Mouse (Mus musculus) limb, embryonic 11.5 days (tissue): ENCODE data around the gene Nol6. TPM values are rescaled to one million over a fixed set of nuclear protein-coding genes. Genes with fewer than 3 reads are reported as not detected.

Experiments
- ATAC-seq: fragments of 200-750 bp; cut with Nextera tagmentation; 2 replicates; pipeline ENCODE4 v1.8.0; 2017; ENCODE audit warnings: low read depth; ENCODE audit not compliant: insufficient number of reproducible peaks, low FRiP score, low TSS enrichment
- DNase-seq: peaks from one replicate; pipeline ENCODE4 v3.0.0-alpha.2; 2015; ENCODE audit warnings: low spot score
- H3K27ac ChIP-seq: fragments of 300-500 bp; sonication (generic); replicated peaks from 2 replicates; pipeline ENCODE4 v1.5.1; 2014; ENCODE audit warnings: low read depth, mild to moderate bottlenecking, low read length
- H3K27me3 ChIP-seq: fragments of 300-500 bp; sonication (generic); 2 replicates; pipeline ENCODE4 v1.6.1; 2014; ENCODE audit warnings: mild to moderate bottlenecking, low read length, mixed read lengths; ENCODE audit not compliant: control insufficient read depth, insufficient read depth
- H3K36me3 ChIP-seq: fragments of 300-500 bp; sonication (generic); 2 replicates; pipeline ENCODE4 v1.6.1; 2014; ENCODE audit warnings: mild to moderate bottlenecking, low read length, moderate library complexity, mixed read lengths; ENCODE audit not compliant: control insufficient read depth, insufficient read depth
- H3K4me1 ChIP-seq: fragments of 300-500 bp; sonication (generic); 2 replicates; pipeline ENCODE4 v1.6.1; 2014; ENCODE audit warnings: low read length, mixed read lengths; ENCODE audit not compliant: control insufficient read depth, insufficient read depth
- H3K4me2 ChIP-seq: fragments of 300-500 bp; sonication (generic); 2 replicates; pipeline ENCODE4 v1.6.1; 2014; ENCODE audit warnings: low read depth, mild to moderate bottlenecking, moderate library complexity; ENCODE audit not compliant: severe bottlenecking
- H3K4me3 ChIP-seq: fragments of 300-500 bp; sonication (generic); 2 replicates; pipeline ENCODE4 v1.5.1; 2014; ENCODE audit warnings: low read depth, low read length
- H3K9ac ChIP-seq: fragments of 300-500 bp; sonication (generic); 2 replicates; pipeline ENCODE4 v1.6.1; 2014; ENCODE audit warnings: mild to moderate bottlenecking, low read length
- H3K9me3 ChIP-seq: fragments of 300-500 bp; sonication (generic); 2 replicates; pipeline ENCODE4 v1.6.1; 2016; ENCODE audit warnings: low read length; ENCODE audit not compliant: control insufficient read depth
- WGBS: fragments of 180-500 bp; shearing (Covaris S2); extraction: QIAGEN DNeasy Blood & Tissue Kit; methylation state at CpG from one replicate; pipeline ENCODE4 v1.1.7; 2014; 5-methylcytosine and 5-hydroxymethylcytosine counted together
- polyA plus RNA-seq: library from polyadenylated mRNA; unstranded; fragments of >200 nt; fragmentation: Nextera tagmentation; extraction: Ambion mirVana; gene quantifications from 2 replicates; pipeline ENCODE4 v1.2.1, GENCODE M21; 2014

Gene Nol6
- polyA plus RNA-seq, 1 experiment from 2014 or later, result 27.1 TPM

- Histone ChIP-seq H3K4me3 (no peak overlapping the region), H3K4me1 (no peaks in the 10 kb centered on the region; the same call in 1 of the 2 replicates), H3K9me3 (no peaks in the 10 kb centered on the region), H3K36me3 (peaks cover 5% of the 10 kb centered on the region), H3K27ac (no peak overlapping the region), H3K27me3 (no peaks in the 10 kb centered on the region), H3K4me2 (no peak overlapping the region), H3K9ac (no peak overlapping the region)
- WGBS, result 75% methylated on average over 6 of the region's 6 CpGs
- DNase-seq (no peak), ATAC-seq (no peak)
Measured at GRCm38 (mm10) chr4:41133529-41134291, 9.5 kb upstream of the Nol6 start.

- no peaks in the 10 kb centered on the region; the same call in 1 of the 2 replicates for H3K4me1 ChIP-seq
- H3K27ac ChIP-seq, result no peak overlapping the region
- no peaks in the 10 kb centered on the region for H3K36me3 ChIP-seq
- WGBS, result 79% methylated on average over 6 of the region's 6 CpGs
- no peak overlapping the region for H3K4me3 ChIP-seq
- H3K9me3 ChIP-seq, result no peaks in the 10 kb centered on the region
- ATAC-seq (no peak), DNase-seq (no peak)
- no peak overlapping the region for H3K4me2 ChIP-seq
- H3K27me3 ChIP-seq, result no peaks in the 10 kb centered on the region
- H3K9ac ChIP-seq, result no peak overlapping the region
Measured at GRCm38 (mm10) chr4:41132471-41132870, 8.2 kb upstream of the Nol6 start.

GRCm38 (mm10) chr4:41129836-41130235, 5.6 kb upstream of the Nol6 start:
- DNase-seq, result no peak
- WGBS, result 91% methylated on average over 3 of the region's 3 CpGs
- Histone ChIP-seq H3K9me3 (no peaks in the 10 kb centered on the region), H3K27ac (no peak overlapping the region), H3K4me1 (no peaks in the 10 kb centered on the region), H3K27me3 (no peaks in the 10 kb centered on the region), H3K9ac (no peak overlapping the region), H3K4me3 (no peak overlapping the region), H3K36me3 (no peaks in the 10 kb centered on the region), H3K4me2 (no peak overlapping the region)
- no peak for ATAC-seq

DNA sequence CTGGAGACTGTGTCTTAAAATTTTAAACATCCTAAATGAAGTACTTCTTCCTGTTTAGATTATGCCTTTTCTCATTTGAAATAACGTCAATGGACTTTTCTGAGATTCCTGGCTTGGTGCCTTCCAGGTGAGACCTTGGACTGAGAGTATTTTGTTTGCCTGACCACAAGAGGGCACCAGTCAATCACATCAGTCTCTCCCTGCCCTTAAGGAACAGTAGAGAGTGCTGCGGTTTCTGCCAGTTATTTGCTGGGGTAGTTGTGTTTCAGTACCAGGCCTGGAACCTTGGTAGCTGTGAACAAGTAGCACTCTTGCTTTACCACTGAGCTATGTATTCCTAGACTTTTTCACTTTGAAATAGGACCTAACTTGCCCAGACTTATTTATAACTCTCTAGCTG, 5.2 kb upstream of the Nol6 start:
- DNase-seq (peak; percentile 69), ATAC-seq (no peak)
- Histone ChIP-seq H3K36me3 (no peaks in the 10 kb centered on the region), H3K27me3 (no peaks in the 10 kb centered on the region), H3K4me1 (no peaks in the 10 kb centered on the region), H3K27ac (no peak overlapping the region), H3K9me3 (no peaks in the 10 kb centered on the region), H3K4me3 (no peak overlapping the region), H3K4me2 (no peak overlapping the region), H3K9ac (no peak overlapping the region)
- 6% methylated on average over 2 of the region's 2 CpGs for WGBS

DNA sequence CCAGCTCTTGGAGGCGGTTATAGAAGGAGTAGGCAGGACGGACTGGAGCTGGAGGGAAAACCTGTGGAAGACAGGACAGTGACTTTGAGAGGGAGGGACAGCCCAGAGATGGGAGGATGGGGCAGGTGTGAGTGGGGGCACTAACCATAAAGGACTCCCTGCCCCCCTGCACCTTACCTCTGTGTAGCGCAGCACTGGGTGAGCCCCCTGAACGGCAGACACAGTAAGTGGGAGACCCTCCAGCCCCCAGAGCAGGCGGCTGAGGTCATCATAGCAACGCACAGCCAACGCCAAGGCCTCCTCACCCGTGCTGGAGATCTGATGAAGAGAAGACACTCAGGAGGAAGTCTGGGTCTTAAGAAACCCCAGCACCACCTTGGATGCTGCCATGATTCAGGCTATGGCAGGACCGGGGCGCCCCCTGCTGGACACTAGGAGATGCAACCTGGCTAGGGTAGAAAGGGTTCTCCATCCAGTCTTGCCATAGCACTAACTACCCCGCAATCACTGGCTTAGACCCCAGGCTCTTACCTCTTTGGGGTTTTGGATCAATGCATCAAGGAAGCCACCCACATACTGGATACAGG, 5.5 kb downstream of the Nol6 start:
- no peak overlapping the region for H3K27ac ChIP-seq
- 79% methylated on average over 11 of the region's 11 CpGs for WGBS
- no peaks in the 10 kb centered on the region for H3K9me3 ChIP-seq
- H3K4me1 ChIP-seq, result peaks cover 3% of the 10 kb centered on the region; the same call in 1 of the 2 replicates
- H3K9ac ChIP-seq, result no peak overlapping the region
- H3K4me3 ChIP-seq, result no peak overlapping the region
- peak; percentile 13; the same call in 1 of the 2 replicates for ATAC-seq
- H3K4me2 ChIP-seq, result no peak overlapping the region
- H3K36me3 ChIP-seq, result peaks cover 46% of the 10 kb centered on the region
- no peaks in the 10 kb centered on the region for H3K27me3 ChIP-seq
- DNase-seq, result peak; percentile 76

DNA sequence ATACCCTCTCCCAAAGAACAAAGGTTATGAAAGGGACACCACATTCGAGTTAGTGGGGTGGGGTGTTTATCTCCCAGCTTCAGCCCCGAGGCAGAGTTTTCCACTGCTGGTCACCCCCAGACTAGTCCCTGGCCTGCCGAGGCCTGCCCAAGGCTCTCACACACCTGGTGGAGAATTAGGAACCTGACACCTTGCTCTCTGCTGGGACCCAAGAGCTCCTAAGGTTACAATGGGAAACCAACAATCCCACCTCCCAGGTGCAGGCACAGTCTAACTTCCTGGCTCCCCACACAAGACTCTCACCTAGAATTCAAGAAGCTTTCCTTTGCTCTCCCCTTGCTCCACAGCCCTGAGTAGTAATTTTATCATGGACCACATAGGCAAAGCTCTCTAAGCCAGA, 7.4 kb downstream of the Nol6 start:
- WGBS, result 70% methylated on average over 3 of the region's 3 CpGs

DNA sequence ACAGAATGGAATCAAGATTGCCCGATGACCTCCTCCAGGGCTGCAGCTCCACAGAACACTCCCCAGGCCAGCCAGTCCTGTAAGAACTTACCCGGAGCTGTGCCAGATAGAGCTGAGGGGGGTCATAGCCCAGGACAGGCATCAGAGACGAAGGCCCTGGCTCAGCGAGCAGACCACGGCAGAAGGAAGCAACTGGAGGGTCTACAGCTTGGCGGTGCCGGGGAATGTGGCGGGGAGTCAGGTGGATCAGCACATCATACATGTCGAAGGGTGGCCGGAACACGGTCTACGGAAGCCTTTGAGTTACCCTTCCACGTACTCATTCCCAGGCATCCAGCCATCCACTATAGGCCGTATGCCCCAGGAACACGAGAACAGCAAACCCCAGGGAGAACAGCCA, 8.5 kb downstream of the Nol6 start:
- Histone ChIP-seq H3K4me2 (no peak overlapping the region), H3K27me3 (no peaks in the 10 kb centered on the region), H3K4me1 (no peaks in the 10 kb centered on the region), H3K27ac (no peak overlapping the region), H3K9me3 (no peaks in the 10 kb centered on the region), H3K36me3 (peaks cover 45% of the 10 kb centered on the region), H3K9ac (no peak overlapping the region), H3K4me3 (no peak overlapping the region)
- 93% methylated on average over 15 of the region's 15 CpGs for WGBS
- DNase-seq (no peak), ATAC-seq (no peak)

More for the DNA sequence above, 7.4 kb downstream of the Nol6 start:
- H3K27me3 ChIP-seq, result no peaks in the 10 kb centered on the region
- no peaks in the 10 kb centered on the region for H3K4me1 ChIP-seq
- H3K36me3 ChIP-seq, result peaks cover 46% of the 10 kb centered on the region
- no peaks in the 10 kb centered on the region for H3K9me3 ChIP-seq
- no peak for ATAC-seq
- H3K9ac ChIP-seq, result no peak overlapping the region
- H3K27ac ChIP-seq, result no peak overlapping the region
- no peak for DNase-seq
- H3K4me2 ChIP-seq, result no peak overlapping the region
- H3K4me3 ChIP-seq, result no peak overlapping the region

- H3K4me2 ChIP-seq, result no peak overlapping the region
- no peak for ATAC-seq
- no peak overlapping the region for H3K9ac ChIP-seq
- H3K36me3 ChIP-seq, result peaks cover 40% of the 10 kb centered on the region
- H3K4me1 ChIP-seq, result no peaks in the 10 kb centered on the region
- WGBS, result 86% methylated on average over 6 of the region's 6 CpGs
- no peak overlapping the region for H3K27ac ChIP-seq
- no peak for DNase-seq
- H3K9me3 ChIP-seq, result no peaks in the 10 kb centered on the region
- no peak overlapping the region for H3K4me3 ChIP-seq
- H3K27me3 ChIP-seq, result no peaks in the 10 kb centered on the region
Measured at GRCm38 (mm10) chr4:41115074-41115473, 9.2 kb downstream of the Nol6 start.
